Mouse (Mus musculus) testis, adult 2 months (tissue): ENCODE measurements around the gene Nudcd2.

ENCODE experiments used
- CTCF ChIP-seq: fragments of 200-500 bp; IDR thresholded peaks from 2 replicates; pipeline ENCODE4 v1.5.1; 2012; ENCODE audit warnings: low read depth, mild to moderate bottlenecking, inconsistent platforms, low read length, moderate library complexity; ENCODE audit not compliant: control insufficient read depth, insufficient read depth, insufficient replicate concordance
- POLR2A ChIP-seq: fragments of 200-500 bp; IDR thresholded peaks from 2 replicates; pipeline ENCODE4 v1.6.1; 2012; ENCODE audit warnings: low read depth, mild to moderate bottlenecking, inconsistent platforms, low read length, moderate library complexity; ENCODE audit not compliant: control insufficient read depth

DNA sequence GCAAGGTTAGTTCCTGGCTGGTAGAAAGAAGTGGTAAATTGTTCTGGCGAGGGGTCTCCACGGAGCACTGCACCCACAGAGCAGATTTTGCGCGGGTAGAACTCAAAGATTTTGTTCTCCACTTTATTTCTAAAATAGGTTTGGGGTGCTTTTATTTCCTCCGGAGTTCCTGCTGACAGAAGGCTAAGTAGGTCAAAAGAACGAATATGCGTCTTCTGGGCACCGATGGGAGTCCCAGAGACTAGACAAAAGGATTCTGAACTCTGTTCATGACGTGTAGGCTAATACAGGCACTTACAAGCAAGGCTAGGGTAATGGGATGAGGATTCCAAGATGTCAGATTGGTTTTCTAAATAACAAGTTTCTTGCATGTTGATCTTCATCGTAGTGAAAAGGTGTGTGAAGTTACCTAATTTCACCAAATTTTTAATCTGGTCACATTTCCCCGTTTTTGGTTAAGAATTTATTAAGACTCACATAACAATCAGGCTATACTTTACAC lies 835 bp downstream of the Nudcd2 start:
- no peak for TF ChIP-seq CTCF
- TF ChIP-seq POLR2A: no peak
